Mouse (Mus musculus) embryonic fibroblast, embryonic 13.5 days (primary cell): ENCODE data around the gene Cnst. TPM values are rescaled to one million over a fixed set of nuclear protein-coding genes. Genes with fewer than 3 reads are reported as not detected.

Experiments
- H3K27ac ChIP-seq: 2 replicates; pipeline ENCODE4 v1.5.1; 2012; ENCODE audit warnings: low read length, control low read depth, inconsistent platforms; ENCODE audit not compliant: insufficient read depth
- H3K4me1 ChIP-seq: 2 replicates; pipeline ENCODE4 v1.6.1; 2011; ENCODE audit warnings: low read length; ENCODE audit not compliant: control insufficient read depth, insufficient read depth
- H3K4me3 ChIP-seq: 2 replicates; pipeline ENCODE4 v1.5.1; 2011; ENCODE audit warnings: mild to moderate bottlenecking, control low read depth, low read length; ENCODE audit not compliant: insufficient read depth
- CTCF ChIP-seq: IDR thresholded peaks from 2 replicates; pipeline ENCODE4 v1.5.1; 2011; ENCODE audit warnings: mild to moderate bottlenecking, control low read depth, low read length, moderate library complexity, borderline replicate concordance; ENCODE audit not compliant: insufficient read depth
- POLR2A ChIP-seq: IDR thresholded peaks from 2 replicates; pipeline ENCODE4 v1.6.1; 2011; ENCODE audit warnings: low read depth, mild to moderate bottlenecking, control low read depth, low read length, moderate library complexity
- polyA plus RNA-seq: library from polyadenylated mRNA; stranded (reverse); fragments of >200 nt; gene quantifications from 2 replicates; pipeline ENCODE4 v1.2.4, GENCODE M21; 2011; ENCODE audit warnings: low read depth; ENCODE audit not compliant: missing spikeins, insufficient read length

The Cnst gene
- polyA plus RNA-seq, 1 experiment, result 15.9 TPM

DNA sequence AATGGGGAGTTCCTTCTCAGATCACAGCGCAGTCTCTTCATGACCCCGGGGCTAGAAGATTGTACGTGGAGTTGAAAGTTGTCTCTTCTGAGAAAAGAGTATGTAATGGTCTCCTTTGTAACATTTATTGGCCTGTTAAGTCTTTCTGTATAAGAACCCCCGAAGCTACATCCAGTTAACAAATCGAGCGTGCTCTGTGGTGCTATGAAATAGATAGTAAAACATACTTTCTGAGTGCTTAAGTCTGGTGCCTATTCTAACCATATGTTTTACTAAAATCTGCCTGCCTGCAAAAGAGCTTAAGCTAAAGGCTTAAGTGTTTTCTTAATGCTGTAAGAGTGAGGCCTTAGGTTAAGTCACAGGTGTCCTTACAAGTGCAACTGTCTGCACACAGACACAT, 66.2 kb downstream of the Cnst start:
- no peak for TF ChIP-seq CTCF
- TF ChIP-seq POLR2A, result no peak
- Histone ChIP-seq H3K4me3 (no peak overlapping the region), H3K4me1 (no peaks in the 10 kb centered on the region), H3K27ac (no peak overlapping the region)

DNA sequence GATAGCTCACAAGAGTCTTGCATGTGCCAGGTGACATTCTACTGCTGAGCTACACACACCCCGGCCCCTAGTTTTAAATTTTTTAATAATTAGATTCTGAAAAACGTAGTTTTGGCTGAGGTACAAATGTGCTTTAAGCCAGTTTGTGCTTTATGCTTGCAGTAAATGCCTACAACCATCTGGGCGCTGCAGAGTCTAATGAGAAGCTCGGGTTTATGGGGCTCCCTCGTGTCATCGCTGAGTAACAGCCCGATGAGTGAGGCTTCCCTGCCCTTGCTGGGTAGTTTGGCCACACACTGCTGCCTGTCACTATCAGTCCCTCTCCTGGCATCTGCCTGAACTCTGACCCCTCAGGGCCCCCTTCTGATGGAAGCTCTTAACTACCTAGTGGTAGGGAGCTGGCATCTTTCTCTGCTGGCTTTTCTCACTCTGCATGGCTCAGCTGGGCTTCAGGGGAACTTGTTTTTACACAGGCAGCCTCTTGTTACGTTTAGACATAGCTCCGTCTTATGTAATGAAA, 66.9 kb downstream of the Cnst start:
- no peak overlapping the region for H3K4me3 ChIP-seq
- TF ChIP-seq CTCF, result no peak
- no peak overlapping the region for H3K27ac ChIP-seq
- H3K4me1 ChIP-seq, result no peaks in the 10 kb centered on the region

DNA sequence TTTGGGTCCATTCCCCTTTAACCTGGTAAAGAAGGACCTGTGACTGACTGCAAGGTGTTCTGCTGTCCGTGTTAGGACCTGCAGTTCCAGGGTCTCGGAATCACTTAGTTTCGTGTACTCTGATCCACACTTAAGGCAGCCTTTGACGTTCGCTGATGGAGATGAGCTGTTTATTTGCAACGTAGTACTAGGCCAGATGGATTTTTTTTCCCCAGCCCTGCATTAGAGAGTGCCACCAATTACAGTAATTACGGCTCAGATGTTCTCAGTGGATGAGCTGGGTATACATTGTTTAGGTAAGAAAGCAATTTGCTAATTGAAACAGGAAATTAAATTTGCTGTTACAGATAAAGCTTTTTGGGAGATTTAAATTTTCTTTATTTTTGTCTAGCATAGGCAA, 71.3 kb downstream of the Cnst start:
- Histone ChIP-seq H3K4me3 (no peak overlapping the region), H3K27ac (no peak overlapping the region), H3K4me1 (no peaks in the 10 kb centered on the region)
- TF ChIP-seq POLR2A (no peak), CTCF (no peak)

DNA sequence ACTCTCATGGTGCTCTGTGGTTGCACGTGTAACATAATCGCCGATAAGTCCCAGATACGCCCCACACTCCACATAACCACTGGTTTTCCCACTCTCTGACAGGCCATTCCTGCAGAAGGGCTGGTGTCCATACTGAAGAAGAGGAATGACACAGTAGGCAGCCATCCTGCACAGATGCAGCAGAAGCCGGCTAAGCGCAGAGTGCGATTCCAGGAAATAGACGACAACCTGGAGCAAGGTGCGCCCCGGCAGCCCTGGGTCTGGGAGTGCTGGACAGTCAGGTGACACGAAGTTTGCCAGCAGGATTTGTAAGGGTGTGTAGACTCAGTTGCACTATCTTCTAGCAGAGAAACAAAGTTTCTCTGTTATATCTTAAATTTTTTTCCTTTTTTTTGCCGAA, 76.5 kb downstream of the Cnst start:
- no peak overlapping the region for H3K27ac ChIP-seq
- no peaks in the 10 kb centered on the region for H3K4me1 ChIP-seq
- TF ChIP-seq POLR2A (no peak), CTCF (no peak)
- no peak overlapping the region for H3K4me3 ChIP-seq

DNA sequence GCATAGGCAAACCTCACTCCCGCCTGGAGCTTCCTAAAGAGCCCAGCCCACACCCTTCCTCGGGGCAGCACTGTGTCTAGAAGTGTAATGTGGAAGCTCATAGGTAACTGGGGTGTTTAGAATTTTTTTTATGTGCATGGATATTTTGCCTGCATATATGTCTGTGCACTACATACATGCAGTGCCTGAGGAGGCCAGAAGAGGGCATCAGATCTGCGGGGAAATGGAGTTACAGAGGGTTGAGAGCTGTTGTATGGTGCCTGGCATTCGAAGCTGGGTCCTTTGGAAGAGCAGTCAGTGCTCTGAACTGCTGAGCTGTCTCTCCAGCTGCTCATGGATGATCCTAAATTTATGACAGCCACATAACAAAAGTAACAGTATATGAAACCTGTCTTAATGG, 77.5 kb downstream of the Cnst start:
- Histone ChIP-seq H3K4me3 (no peak overlapping the region), H3K27ac (no peak overlapping the region), H3K4me1 (no peaks in the 10 kb centered on the region)
- TF ChIP-seq CTCF (no peak; the same call in 1 of the 2 replicates), POLR2A (no peak)

- Histone ChIP-seq H3K4me3 (no peak overlapping the region), H3K4me1 (no peaks in the 10 kb centered on the region), H3K27ac (no peak overlapping the region)
- no peak for TF ChIP-seq POLR2A
- 0 out of 2 replicates have a peak, but pooled peaks have one; percentile 23 for TF ChIP-seq CTCF
These were observed 78.2 kb downstream of the Cnst start for GRCm38 (mm10) chr1:179624354-179624753.

DNA sequence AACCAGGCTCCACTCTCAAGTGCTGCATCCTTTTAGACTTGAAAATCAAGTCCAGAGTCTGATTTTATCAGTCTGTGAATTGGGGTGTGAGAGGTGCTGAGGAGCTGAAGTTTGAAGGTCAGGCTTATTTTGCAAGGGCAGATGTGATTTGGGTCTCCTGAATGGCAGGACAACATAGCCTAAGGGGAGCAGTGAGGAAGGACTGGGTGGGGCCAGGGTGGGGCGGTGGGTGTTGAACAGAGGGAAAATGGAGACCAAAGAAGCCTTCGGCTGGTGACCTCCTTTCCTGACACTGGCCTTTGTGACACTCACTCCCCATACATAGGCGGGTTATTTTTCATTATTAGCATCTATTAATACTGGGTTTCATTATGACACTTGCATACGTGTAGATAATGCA, 81.7 kb downstream of the Cnst start:
- Histone ChIP-seq H3K27ac (no peak overlapping the region), H3K4me3 (no peak overlapping the region)
- no peak for TF ChIP-seq CTCF
- no peak for TF ChIP-seq POLR2A

DNA sequence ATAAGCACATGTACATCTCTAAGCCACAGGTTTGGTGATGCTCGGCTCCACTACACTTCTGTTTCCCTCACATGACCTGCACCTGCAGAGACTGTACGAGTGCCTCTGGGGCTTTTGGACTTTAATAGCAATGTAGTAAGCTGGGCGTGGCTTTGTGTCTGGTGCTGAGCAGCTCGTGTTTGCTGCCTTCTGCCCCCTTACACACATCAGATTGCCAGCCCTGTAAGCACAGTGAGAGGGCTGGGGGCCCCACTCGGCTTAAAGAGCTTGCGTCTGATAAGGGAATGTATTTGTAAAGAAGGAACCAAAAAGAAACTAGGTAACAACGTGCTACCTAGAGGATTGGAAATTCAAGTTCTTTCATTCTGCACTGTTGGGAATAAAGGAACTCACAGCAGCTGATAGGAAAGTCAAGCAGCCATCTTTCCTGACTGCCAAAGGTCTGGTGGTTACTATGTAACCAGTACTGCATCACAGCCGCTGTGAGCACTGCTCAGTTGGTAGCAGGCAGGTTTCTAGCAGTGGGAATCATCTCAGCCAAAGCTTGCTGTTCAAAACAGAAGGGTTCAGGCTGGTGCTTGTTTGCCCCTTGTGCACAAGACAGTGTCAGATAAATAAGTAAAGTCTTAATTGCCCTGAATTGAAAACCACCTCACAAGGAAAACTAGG, 82.4 kb downstream of the Cnst start:
- TF ChIP-seq POLR2A (no peak), CTCF (no peak)
- no peak overlapping the region for H3K4me3 ChIP-seq
- H3K27ac ChIP-seq, result no peak overlapping the region
- no peaks in the 10 kb centered on the region for H3K4me1 ChIP-seq

More for the DNA sequence above, 81.7 kb downstream of the Cnst start:
- no peaks in the 10 kb centered on the region for H3K4me1 ChIP-seq

GRCm38 (mm10) chr1:179629276-179629675, 83.1 kb downstream of the Cnst start:
- Histone ChIP-seq H3K27ac (no peak overlapping the region), H3K4me3 (no peak overlapping the region), H3K4me1 (no peaks in the 10 kb centered on the region)
- TF ChIP-seq CTCF, result no peak
- TF ChIP-seq POLR2A, result no peak

- Histone ChIP-seq H3K4me3 (no peak overlapping the region), H3K27ac (no peak overlapping the region), H3K4me1 (no peaks in the 10 kb centered on the region)
- TF ChIP-seq CTCF (no peak), POLR2A (no peak)
These were observed 86.7 kb downstream of the Cnst start for GRCm38 (mm10) chr1:179632746-179633413.
